Mouse (Mus musculus): Measurements from ENCODE around the gene Gpr82. TPM values are rescaled to one million over a fixed set of nuclear protein-coding genes. Genes with fewer than 3 reads are reported as not detected.

Gene Gpr82
- polyA plus RNA-seq, 1 experiment from 2014 or later, result not detected

DNA sequence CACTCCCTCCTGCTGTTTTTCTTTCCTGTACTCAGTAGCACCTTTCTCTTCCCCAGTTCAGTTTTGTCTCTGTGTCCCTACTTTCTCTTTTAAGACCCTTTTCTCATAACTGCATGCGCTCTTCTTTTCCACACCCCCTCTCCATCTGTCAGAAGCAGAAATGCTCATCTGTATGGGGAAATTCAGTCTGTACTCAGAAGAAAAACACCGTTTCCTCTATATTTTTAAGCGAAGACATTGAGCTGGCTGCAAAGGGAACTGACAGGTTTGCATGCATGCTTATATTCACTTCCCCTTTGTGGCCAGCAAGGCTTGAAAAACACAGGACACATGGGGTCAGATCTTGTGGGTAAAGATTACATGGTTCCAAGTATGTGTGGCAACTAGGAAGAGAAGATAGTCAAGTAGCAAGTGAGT, 6.2 kb upstream of the Gpr82 start:
- no peak for TF ChIP-seq CTCF (IDR thresholded peaks at IDR 0.05; ENCODE audit: low read depth)
- TF ChIP-seq EP300 (optimal IDR thresholded peaks at IDR 0.05), result no peak
- no peaks in the 10 kb centered on the region for H3K36me3 ChIP-seq (ENCODE audit: control insufficient read depth, insufficient read depth, low read length)
- DNase-seq (ENCODE audit: low spot score) (no peak), ATAC-seq (ENCODE audit: low FRiP score, low TSS enrichment) (no peak)
- no peak overlapping the region for H3K9ac ChIP-seq (ENCODE audit: low read length)
- no peak overlapping the region for H3K4me2 ChIP-seq (replicated peaks; ENCODE audit: low read depth)
- 78% methylated on average over 3 of the region's 3 CpGs for WGBS
- H3K27me3 ChIP-seq (ENCODE audit: control insufficient read depth, insufficient read depth, low read length), result no peaks in the 10 kb centered on the region
- no peak overlapping the region for H3K27ac ChIP-seq (replicated peaks)
- H3K4me1 ChIP-seq (replicated peaks; ENCODE audit: control insufficient read depth, insufficient read depth), result no peaks in the 10 kb centered on the region
- H3K4me3 ChIP-seq (ENCODE audit: low read depth, low read length), result no peak overlapping the region
- H3K9me3 ChIP-seq (ENCODE audit: control insufficient read depth, low read length), result no peaks in the 10 kb centered on the region

DNA sequence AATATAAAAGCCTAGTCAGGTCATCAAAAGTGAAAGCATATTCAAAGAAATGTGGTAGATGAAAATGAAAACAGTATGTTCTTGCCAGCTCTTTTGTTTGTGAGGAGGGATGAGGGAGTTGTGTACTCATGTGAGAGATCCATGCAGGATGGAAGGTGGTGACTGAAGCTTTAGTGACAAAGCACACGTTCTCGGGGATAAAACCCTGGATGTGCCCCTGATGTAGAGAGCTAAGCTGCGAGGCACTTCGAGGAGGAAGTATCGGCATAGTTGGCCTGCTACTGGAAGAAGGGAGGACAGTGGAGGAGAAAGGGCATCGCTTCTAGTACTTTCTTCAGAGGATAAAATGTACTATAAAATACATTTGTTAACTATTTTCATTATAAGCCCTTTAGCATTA, 5.3 kb upstream of the Gpr82 start:
- TF ChIP-seq EP300 (optimal IDR thresholded peaks at IDR 0.05) (no peak), CTCF (IDR thresholded peaks at IDR 0.05; ENCODE audit: low read depth) (no peak)
- WGBS, result 63% methylated on average over 6 of the region's 6 CpGs
- Histone ChIP-seq H3K27me3 (ENCODE audit: control insufficient read depth, insufficient read depth, low read length) (no peaks in the 10 kb centered on the region), H3K36me3 (ENCODE audit: control insufficient read depth, insufficient read depth, low read length) (no peaks in the 10 kb centered on the region), H3K9me3 (ENCODE audit: control insufficient read depth, low read length) (no peaks in the 10 kb centered on the region), H3K4me1 (replicated peaks; ENCODE audit: control insufficient read depth, insufficient read depth) (no peaks in the 10 kb centered on the region), H3K9ac (ENCODE audit: low read length) (no peak overlapping the region), H3K4me2 (replicated peaks; ENCODE audit: low read depth) (no peak overlapping the region), H3K27ac (replicated peaks) (no peak overlapping the region), H3K4me3 (ENCODE audit: low read depth, low read length) (no peak overlapping the region)
- no peak for ATAC-seq (ENCODE audit: low FRiP score, low TSS enrichment)
- DNase-seq (ENCODE audit: low spot score), result no peak

DNA sequence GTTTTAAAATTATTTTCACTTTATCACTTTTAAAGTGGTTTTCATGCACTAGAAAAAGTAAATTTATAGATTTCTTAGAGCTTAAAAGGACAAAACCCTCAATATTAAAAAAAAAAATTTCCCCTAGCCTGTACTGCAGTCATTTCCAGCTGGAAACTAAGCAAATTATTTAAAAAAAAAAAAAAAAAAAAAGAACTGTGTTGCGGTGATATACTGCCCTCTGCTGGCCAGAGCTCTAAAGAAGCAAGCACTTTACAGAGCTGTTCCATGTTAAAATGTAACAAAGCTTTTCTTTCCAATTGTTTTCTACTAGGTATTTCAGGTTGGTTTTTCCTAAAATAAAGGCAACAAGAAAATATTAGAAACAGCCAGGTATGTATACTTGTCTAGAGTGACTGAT, 4.4 kb upstream of the Gpr82 start:
- TF ChIP-seq EP300 (optimal IDR thresholded peaks at IDR 0.05) (no peak), CTCF (IDR thresholded peaks at IDR 0.05; ENCODE audit: low read depth) (peak; percentile 71)

DNA sequence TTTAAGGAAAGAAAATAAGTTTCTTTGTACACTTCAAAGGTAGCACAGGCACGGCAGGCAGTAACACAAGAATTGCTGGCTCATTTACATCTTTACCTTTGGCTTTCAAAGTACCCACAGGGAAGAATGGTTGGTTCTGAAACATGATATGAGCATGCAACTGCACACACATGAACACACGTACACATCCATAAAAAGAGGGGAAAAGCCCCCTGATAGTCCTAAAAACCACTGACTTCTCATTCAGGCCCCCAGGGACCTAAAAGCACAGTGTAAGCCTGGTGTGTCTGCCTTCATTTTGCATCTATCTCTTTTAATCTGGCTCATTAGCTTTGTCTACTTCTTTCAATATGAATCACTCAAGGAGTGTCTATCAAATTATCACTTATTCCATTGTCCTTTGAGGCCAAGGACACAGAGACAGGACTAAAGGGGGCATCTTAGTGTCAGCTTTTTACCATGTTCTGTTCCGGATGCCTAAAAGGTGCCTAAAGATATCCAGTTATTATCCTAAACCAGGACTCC, 2.5 kb upstream of the Gpr82 start:
- no peak for DNase-seq (ENCODE audit: low spot score)
- no peak for TF ChIP-seq EP300 (optimal IDR thresholded peaks at IDR 0.05)
- no peak for TF ChIP-seq CTCF (IDR thresholded peaks at IDR 0.05; ENCODE audit: low read depth)
- no peak for ATAC-seq (ENCODE audit: low FRiP score, low TSS enrichment)
- 73% methylated on average over 3 of the region's 3 CpGs for WGBS
- Histone ChIP-seq H3K4me3 (ENCODE audit: low read depth, low read length) (no peak overlapping the region), H3K9ac (ENCODE audit: low read length) (no peak overlapping the region), H3K4me2 (replicated peaks; ENCODE audit: low read depth) (no peak overlapping the region), H3K36me3 (ENCODE audit: control insufficient read depth, insufficient read depth, low read length) (no peaks in the 10 kb centered on the region), H3K27ac (replicated peaks) (no peak overlapping the region), H3K9me3 (ENCODE audit: control insufficient read depth, low read length) (no peaks in the 10 kb centered on the region), H3K4me1 (replicated peaks; ENCODE audit: control insufficient read depth, insufficient read depth) (no peaks in the 10 kb centered on the region), H3K27me3 (ENCODE audit: control insufficient read depth, insufficient read depth, low read length) (no peaks in the 10 kb centered on the region)

More for the DNA sequence above, 4.4 kb upstream of the Gpr82 start:
- H3K4me1 ChIP-seq (replicated peaks; ENCODE audit: control insufficient read depth, insufficient read depth), result no peaks in the 10 kb centered on the region
- H3K9me3 ChIP-seq (ENCODE audit: control insufficient read depth, low read length), result no peaks in the 10 kb centered on the region
- no peak overlapping the region for H3K4me3 ChIP-seq (ENCODE audit: low read depth, low read length)
- no peak overlapping the region for H3K27ac ChIP-seq (replicated peaks)
- no peak overlapping the region for H3K4me2 ChIP-seq (replicated peaks; ENCODE audit: low read depth)
- H3K36me3 ChIP-seq (ENCODE audit: control insufficient read depth, insufficient read depth, low read length), result no peaks in the 10 kb centered on the region
- H3K9ac ChIP-seq (ENCODE audit: low read length), result no peak overlapping the region
- ATAC-seq (ENCODE audit: low FRiP score, low TSS enrichment) (no peak), DNase-seq (ENCODE audit: low spot score) (peak; percentile 25)
- no peaks in the 10 kb centered on the region for H3K27me3 ChIP-seq (ENCODE audit: control insufficient read depth, insufficient read depth, low read length)
- WGBS, result 10% methylated on average over 1 of the region's 1 CpGs

- H3K27ac ChIP-seq (replicated peaks), result no peak overlapping the region
- H3K4me2 ChIP-seq (replicated peaks; ENCODE audit: low read depth), result no peak overlapping the region
- ATAC-seq (ENCODE audit: low FRiP score, low TSS enrichment) (no peak), DNase-seq (ENCODE audit: low spot score) (no peak)
- H3K27me3 ChIP-seq (ENCODE audit: control insufficient read depth, insufficient read depth, low read length), result no peaks in the 10 kb centered on the region
- 74% methylated on average over 4 of the region's 4 CpGs for WGBS
- H3K4me3 ChIP-seq (ENCODE audit: low read depth, low read length), result no peak overlapping the region
- H3K4me1 ChIP-seq (replicated peaks; ENCODE audit: control insufficient read depth, insufficient read depth), result no peaks in the 10 kb centered on the region
- H3K9me3 ChIP-seq (ENCODE audit: control insufficient read depth, low read length), result no peaks in the 10 kb centered on the region
- H3K36me3 ChIP-seq (ENCODE audit: control insufficient read depth, insufficient read depth, low read length), result no peaks in the 10 kb centered on the region
- H3K9ac ChIP-seq (ENCODE audit: low read length), result no peak overlapping the region
- TF ChIP-seq EP300 (optimal IDR thresholded peaks at IDR 0.05), result no peak
- TF ChIP-seq CTCF (IDR thresholded peaks at IDR 0.05; ENCODE audit: low read depth), result no peak
These were observed 1.8 kb upstream of the Gpr82 start for GRCm38 (mm10) chrX:13659201-13659890.

GRCm38 (mm10) chrX:13668867-13669266, 7.7 kb downstream of the Gpr82 start:
- WGBS, result 85% methylated on average over 5 of the region's 5 CpGs
- H3K4me1 ChIP-seq (replicated peaks; ENCODE audit: control insufficient read depth, insufficient read depth), result no peaks in the 10 kb centered on the region
- no peak overlapping the region for H3K9ac ChIP-seq (ENCODE audit: low read length)
- H3K4me2 ChIP-seq (replicated peaks; ENCODE audit: low read depth), result no peak overlapping the region
- TF ChIP-seq CTCF (IDR thresholded peaks at IDR 0.05; ENCODE audit: low read depth) (no peak), EP300 (optimal IDR thresholded peaks at IDR 0.05) (no peak)
- H3K4me3 ChIP-seq (ENCODE audit: low read depth, low read length), result no peak overlapping the region
- no peaks in the 10 kb centered on the region for H3K27me3 ChIP-seq (ENCODE audit: control insufficient read depth, insufficient read depth, low read length)
- DNase-seq (ENCODE audit: low spot score), result no peak
- no peak for ATAC-seq (ENCODE audit: low FRiP score, low TSS enrichment)
- H3K27ac ChIP-seq (replicated peaks), result no peak overlapping the region
- no peaks in the 10 kb centered on the region for H3K9me3 ChIP-seq (ENCODE audit: control insufficient read depth, low read length)
- H3K36me3 ChIP-seq (ENCODE audit: control insufficient read depth, insufficient read depth, low read length), result no peaks in the 10 kb centered on the region
